Comparison of ENCODE assay signal across 8 mouse cellular contexts in genomic region chr7:104218701-104219569, GRCm38 (mm10). TPM values are rescaled to one million over a fixed set of nuclear protein-coding genes. Genes with fewer than 3 reads are reported as not detected.
DNase-seq lines count a peak whose midpoint lies in the region; ATAC-seq and TF ChIP-seq lines count a peak whose summit lies in the region.

TSS of gene Trim6 (plus strand) at chr7:104218793.

- no peaks in the 10 kb centered on the region for H3K9me3 ChIP-seq in hindbrain, embryonic 13.5 days
- H3K9me3 ChIP-seq in limb, embryonic 15.5 days = no peaks in the 10 kb centered on the region
- no peaks in the 10 kb centered on the region for H3K9me3 ChIP-seq in midbrain, embryonic 13.5 days

- no peak within 1 kb of the TSS for H3K27ac ChIP-seq in cerebellum, adult 2 months (ENCODE audit: insufficient read depth, low read length)
- peak within 1 kb of the TSS; percentile 65 for H3K27ac ChIP-seq in gastrocnemius, adult 2 months
- H3K27ac ChIP-seq in hindbrain, embryonic 13.5 days = no peak within 1 kb of the TSS
- no peak within 1 kb of the TSS for H3K27ac ChIP-seq in limb, embryonic 15.5 days
- H3K27ac ChIP-seq in midbrain, embryonic 13.5 days = no peak within 1 kb of the TSS
- H3K27ac ChIP-seq in testis, adult 2 months (ENCODE audit: control insufficient read depth, insufficient read depth, low read depth, low read length) = peak within 1 kb of the TSS; percentile 65; the same call in 1 of the 2 replicates

- H3K27me3 ChIP-seq in cerebellum, adult 2 months (ENCODE audit: control insufficient read depth, insufficient read depth, low read length) = no peaks in the 10 kb centered on the region
- H3K27me3 ChIP-seq in hindbrain, embryonic 13.5 days = peaks cover 9% of the 10 kb centered on the region; the same call in 1 of the 2 replicates
- no peaks in the 10 kb centered on the region for H3K27me3 ChIP-seq in limb, embryonic 15.5 days
- peaks cover 3% of the 10 kb centered on the region; the same call in 1 of the 2 replicates for H3K27me3 ChIP-seq in midbrain, embryonic 13.5 days
- no peaks in the 10 kb centered on the region for H3K27me3 ChIP-seq in testis, adult 2 months (ENCODE audit: control insufficient read depth, insufficient read depth, low read length)

- H3K4me1 ChIP-seq in cerebellum, adult 2 months (ENCODE audit: control insufficient read depth, insufficient read depth, low read length) = no peaks in the 10 kb centered on the region
- peaks cover 7% of the 10 kb centered on the region for H3K4me1 ChIP-seq in hindbrain, embryonic 13.5 days (replicated peaks)
- peaks cover 8% of the 10 kb centered on the region for H3K4me1 ChIP-seq in limb, embryonic 15.5 days
- H3K4me1 ChIP-seq in midbrain, embryonic 13.5 days (replicated peaks) = peaks cover 8% of the 10 kb centered on the region
- H3K4me1 ChIP-seq in testis, adult 2 months (ENCODE audit: control insufficient read depth, insufficient read depth, low read length) = no peaks in the 10 kb centered on the region; the same call in 1 of the 2 replicates

- peak; percentile 1 to 6 for DNase-seq in cerebellum, adult 2 months
- no peak for DNase-seq in cerebellum, adult 9-10 months
- DNase-seq in brain, embryonic 14.5 days (ENCODE audit: low read depth) = peak; percentile 66
- DNase-seq in gastrocnemius, adult 2 months = peak; percentile 85

- peak within 1 kb of the TSS; percentile 1; the same call in 1 of the 2 replicates for H3K9ac ChIP-seq in hindbrain, embryonic 13.5 days
- no peak within 1 kb of the TSS for H3K9ac ChIP-seq in limb, embryonic 15.5 days
- peak within 1 kb of the TSS; percentile 23; the same call in 1 of the 2 replicates for H3K9ac ChIP-seq in midbrain, embryonic 13.5 days (replicated peaks)

- peak within 1 kb of the TSS; percentile 50 for H3K4me2 ChIP-seq in hindbrain, embryonic 13.5 days
- H3K4me2 ChIP-seq in limb, embryonic 15.5 days = peak within 1 kb of the TSS; percentile 44
- peak within 1 kb of the TSS; percentile 51 for H3K4me2 ChIP-seq in midbrain, embryonic 13.5 days (replicated peaks)

- 5% methylated on average over 37 of the region's 37 CpGs for WGBS in cerebellum, adult 2 months
- 3% methylated on average over 37 of the region's 37 CpGs for WGBS in hindbrain, embryonic 13.5 days
- whole genome bisulfite sequencing in limb, embryonic 15.5 days = 3% methylated on average over 37 of the region's 37 CpGs
- 2% methylated on average over 37 of the region's 37 CpGs for WGBS in midbrain, embryonic 13.5 days

- no peak for TF ChIP-seq POLR2A in cerebellum, adult 2 months (IDR thresholded peaks at IDR 0.05; ENCODE audit: borderline replicate concordance, insufficient read depth, low read length)
- no peak for TF ChIP-seq POLR2A in brain, embryonic 14.5 days (IDR thresholded peaks at IDR 0.05; ENCODE audit: borderline replicate concordance, extremely low read depth, insufficient read depth, insufficient read length, poor library complexity, severe bottlenecking)
- peak; percentile 53; the same call in 1 of the 2 replicates for TF ChIP-seq POLR2A in testis, adult 2 months (IDR thresholded peaks at IDR 0.05; ENCODE audit: control insufficient read depth, low read depth, low read length)

- no peaks in the 10 kb centered on the region for H3K36me3 ChIP-seq in hindbrain, embryonic 13.5 days
- no peaks in the 10 kb centered on the region for H3K36me3 ChIP-seq in limb, embryonic 15.5 days
- no peaks in the 10 kb centered on the region for H3K36me3 ChIP-seq in midbrain, embryonic 13.5 days
- no peaks in the 10 kb centered on the region for H3K36me3 ChIP-seq in testis, adult 2 months (ENCODE audit: control insufficient read depth, insufficient read depth, low read length)

- TF ChIP-seq CTCF in cerebellum, adult 2 months (IDR thresholded peaks at IDR 0.05; ENCODE audit: borderline replicate concordance, insufficient read depth, low read depth, low read length) = no peak
- no peak for TF ChIP-seq CTCF in brain, embryonic 14.5 days (IDR thresholded peaks at IDR 0.05; ENCODE audit: borderline replicate concordance, extremely low read depth, insufficient read depth, insufficient read length)
- no peak for TF ChIP-seq CTCF in gastrocnemius, adult 2 months (IDR thresholded peaks at IDR 0.05)
- no peak for TF ChIP-seq CTCF in testis, adult 2 months (IDR thresholded peaks at IDR 0.05; ENCODE audit: control insufficient read depth, insufficient read depth, insufficient replicate concordance, low read depth, low read length)

- ATAC-seq in hindbrain, embryonic 13.5 days (ENCODE audit: low FRiP score) = peak; percentile 74
- ATAC-seq in limb, embryonic 15.5 days (ENCODE audit: insufficient number of reproducible peaks, low FRiP score, low TSS enrichment, low read depth) = no peak
- ATAC-seq in midbrain, embryonic 13.5 days = peak; percentile 63

- intact Hi-C loops in gastrocnemius, adult 2 months (cut with DNase I) = no loop called here

- H3K4me3 ChIP-seq in cerebellum, adult 2 months (replicated peaks; ENCODE audit: insufficient read depth, low read depth, low read length) = no peak within 1 kb of the TSS
- H3K4me3 ChIP-seq in gastrocnemius, adult 2 months = peak within 1 kb of the TSS; percentile 66
- H3K4me3 ChIP-seq in hindbrain, embryonic 13.5 days = peak within 1 kb of the TSS; percentile 24
- peak within 1 kb of the TSS; percentile 31 for H3K4me3 ChIP-seq in limb, embryonic 15.5 days
- H3K4me3 ChIP-seq in midbrain, embryonic 13.5 days (replicated peaks) = peak within 1 kb of the TSS; percentile 27
- H3K4me3 ChIP-seq in testis, adult 2 months (ENCODE audit: control insufficient read depth, low read depth, low read length) = peak within 1 kb of the TSS; percentile 88

RNA-seq across cellular contexts. Expression of gene Trim6, which starts in this region (rescaled TPM):
- 0.55 and 0.56 TPM in 2 replicates for polyA plus RNA-seq in cerebellum, adult 2 months (2012; rRNA removed)
- 0.29 and 0.47 TPM in 2 replicates for polyA plus RNA-seq in brain, embryonic 14.5 days (2012; rRNA removed)
- under 1 TPM in 1 of 2 experiments, not detected in 1; 0.25 TPM for total RNA-seq in gastrocnemius, adult 2 months (2021)
- 0.43 and 0.50 TPM in 2 replicates for polyA plus RNA-seq in hindbrain, embryonic 13.5 days (2015; fragmentation: Nextera tagmentation; extraction: Ambion mirVana)
- polyA plus RNA-seq in limb, embryonic 15.5 days (2015; fragmentation: Nextera tagmentation; extraction: Ambion mirVana) = 0.50 and 0.61 TPM in 2 replicates
- 0.32 and 0.59 TPM in 2 replicates for polyA plus RNA-seq in midbrain, embryonic 13.5 days (2015; fragmentation: Nextera tagmentation; extraction: Ambion mirVana)
- polyA plus RNA-seq in testis, adult 2 months (2012; rRNA removed) = 1.9 and 2.4 TPM in 2 replicates

Comparison
In these comparisons a context has a peak if more than half of its experiments do, and no peak if none do; other contexts are left out.
1. Peak in DNase-seq in cerebellum, adult 2 months; RNA of the gene not detected or under 1 TPM.
2. Peak in DNase-seq in brain, embryonic 14.5 days; RNA of the gene not detected or under 1 TPM.
3. Peak in DNase-seq, H3K4me3 ChIP-seq and H3K27ac ChIP-seq in gastrocnemius, adult 2 months; RNA of the gene not detected or under 1 TPM.
4. Peak in ATAC-seq, H3K4me3 ChIP-seq, H3K9ac ChIP-seq and H3K4me2 ChIP-seq in hindbrain, embryonic 13.5 days; RNA of the gene not detected or under 1 TPM.
5. Peak in ATAC-seq, H3K4me3 ChIP-seq, H3K9ac ChIP-seq and H3K4me2 ChIP-seq in midbrain, embryonic 13.5 days; RNA of the gene not detected or under 1 TPM.